Mouse (Mus musculus) hematopoietic multipotent progenitor cell, adult 10-12 weeks (in vitro differentiated cells): ENCODE measurements around the gene 4933421I07Rik. TPM values are rescaled to one million over a fixed set of nuclear protein-coding genes. Genes with fewer than 3 reads are reported as not detected.

Experiments
- polyA plus RNA-seq: library from polyadenylated mRNA; stranded (reverse); fragments of >175 nt; gene quantifications from 2 replicates; pipeline ENCODE4 v1.2.3, GENCODE M21; 2012; ENCODE audit warnings: low replicate concordance

4933421I07Rik gene
- not detected in 2 replicates for polyA plus RNA-seq

DNA sequence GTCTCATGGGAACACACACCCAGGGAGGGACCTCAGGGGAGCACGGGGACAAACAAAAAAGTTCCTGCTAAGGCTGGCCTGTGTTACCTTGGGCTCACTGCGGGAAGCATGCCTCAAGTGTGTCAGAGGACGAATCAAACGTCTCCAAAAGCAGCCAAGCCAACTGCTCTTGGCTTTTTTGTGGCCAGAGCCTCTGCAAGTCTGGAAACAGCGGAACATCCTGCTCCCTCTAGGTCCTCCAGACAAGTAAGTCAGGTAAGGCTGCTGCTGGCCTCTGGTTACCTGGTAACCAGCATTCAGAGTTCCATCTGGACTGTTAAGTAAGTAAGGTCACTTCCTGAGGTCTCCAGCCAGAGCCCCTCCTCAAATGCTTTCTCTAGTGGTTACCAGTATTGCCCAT, at the start of gene 4933421I07Rik:
Gene 4933421I07Rik, minus strand, starts transcription at position 271 of the 400 bp plus-strand sequence.

Other genes starting within 250 kb of the 4933421I07Rik start
- gene Vmn2r61, start 188.1 kb downstream of the 4933421I07Rik start, polyA plus RNA-seq, result not detected in 2 replicates
- gene Zfp141, start 57.6 kb upstream of the 4933421I07Rik start, polyA plus RNA-seq, result 0.79 and 1.3 TPM in 2 replicates
- gene Gm21028, start 130.5 kb upstream of the 4933421I07Rik start, polyA plus RNA-seq, result not detected in 2 replicates
- gene Zfp977, start 144.4 kb upstream of the 4933421I07Rik start, polyA plus RNA-seq, result not detected in 2 replicates
- 0.15 TPM in 1 of 2 replicates, not detected in the other for gene Zfp976, start 194.5 kb upstream of the 4933421I07Rik start, polyA plus RNA-seq
- 0.04 and 0.31 TPM in 2 replicates for gene Zfp975, start 244.6 kb upstream of the 4933421I07Rik start, polyA plus RNA-seq